Mouse (Mus musculus) embryonic facial prominence, embryonic 10.5 days (tissue): ENCODE measurements around the gene Gins3. TPM values are rescaled to one million over a fixed set of nuclear protein-coding genes. Genes with fewer than 3 reads are reported as not detected.
"Not testable (repeated sequence)": the region's sequence is repeated elsewhere in the genome, so short reads cannot be mapped to it uniquely, and the experiment has no call there.

ENCODE experiments used
- DNase-seq: peaks from one replicate; pipeline ENCODE4 v3.0.0-alpha.2; 2017; ENCODE audit warnings: low spot score
- H3K27ac ChIP-seq: fragments of 300-500 bp; sonication (generic); replicated peaks from 2 replicates; pipeline ENCODE4 v1.5.1; 2016; ENCODE audit warnings: mild to moderate bottlenecking
- H3K27me3 ChIP-seq: fragments of 300-500 bp; sonication (generic); replicated peaks from 2 replicates; pipeline ENCODE4 v1.6.1; 2016; ENCODE audit warnings: low read depth, mild to moderate bottlenecking; ENCODE audit not compliant: poor library complexity, severe bottlenecking
- H3K36me3 ChIP-seq: fragments of 300-500 bp; sonication (generic); replicated peaks from 2 replicates; pipeline ENCODE4 v1.6.1; 2016; ENCODE audit warnings: mild to moderate bottlenecking, moderate library complexity
- H3K4me1 ChIP-seq: fragments of 300-500 bp; sonication (generic); 2 replicates; pipeline ENCODE4 v1.6.1; 2016
- H3K4me3 ChIP-seq: fragments of 300-500 bp; sonication (generic); 2 replicates; pipeline ENCODE4 v1.5.1; 2016; ENCODE audit warnings: mild to moderate bottlenecking, moderate library complexity
- H3K9me3 ChIP-seq: fragments of 300-500 bp; sonication (generic); 2 replicates; pipeline ENCODE4 v1.6.1; 2016; ENCODE audit warnings: mild to moderate bottlenecking
- WGBS: fragments of 180-500 bp; shearing (Covaris S2); methylation state at CpG from one replicate; pipeline ENCODE4 v1.1.7; 2016; 5-methylcytosine and 5-hydroxymethylcytosine counted together
- polyA plus RNA-seq: library from polyadenylated mRNA; unstranded; fragments of >200 nt; fragmentation: Nextera tagmentation; extraction: Ambion mirVana; gene quantifications from 2 replicates; pipeline ENCODE4 v1.2.1, GENCODE M21; 2016

Gins3 gene
- polyA plus RNA-seq, 1 experiment from 2014 or later: 32.2 TPM

- DNase-seq: no peak
- 0 out of 2 replicates have a peak, but pooled peaks cover 4% of the 10 kb centered on the region for H3K4me1 ChIP-seq
- WGBS: 62% methylated on average over 5 of the region's 5 CpGs
- H3K27me3 ChIP-seq: no peaks in the 10 kb centered on the region
- H3K4me3 ChIP-seq: no peak overlapping the region
- H3K27ac ChIP-seq: no peak overlapping the region
- H3K9me3 ChIP-seq: no peaks in the 10 kb centered on the region
- no peaks in the 10 kb centered on the region for H3K36me3 ChIP-seq
These were observed 23.2 kb downstream of the Gins3 start for GRCm38 (mm10) chr8:95656316-95657002.

- 69% methylated on average over 2 of the region's 2 CpGs for WGBS
These were observed 24.3 kb downstream of the Gins3 start for GRCm38 (mm10) chr8:95657523-95657922.

GRCm38 (mm10) chr8:95660334-95660882 is 27.2 kb downstream of the Gins3 start:
- WGBS: 74% methylated on average over 6 of the region's 6 CpGs

More at GRCm38 (mm10) chr8:95657523-95657922, 24.3 kb downstream of the Gins3 start:
- Histone ChIP-seq H3K9me3 (no peaks in the 10 kb centered on the region), H3K4me3 (no peak overlapping the region), H3K36me3 (no peaks in the 10 kb centered on the region), H3K27ac (no peak overlapping the region), H3K27me3 (no peaks in the 10 kb centered on the region), H3K4me1 (0 out of 2 replicates have a peak, but pooled peaks cover 4% of the 10 kb centered on the region)
- DNase-seq: no peak

GRCm38 (mm10) chr8:95661085-95661484 is 27.8 kb downstream of the Gins3 start:
- Histone ChIP-seq H3K27ac (no peak overlapping the region), H3K4me1 (0 out of 2 replicates have a peak, but pooled peaks cover 4% of the 10 kb centered on the region), H3K27me3 (no peaks in the 10 kb centered on the region), H3K4me3 (no peak overlapping the region), H3K36me3 (no peaks in the 10 kb centered on the region), H3K9me3 (no peaks in the 10 kb centered on the region)
- DNase-seq: no peak
- 82% methylated on average over 8 of the region's 8 CpGs for WGBS

More at GRCm38 (mm10) chr8:95660334-95660882, 27.2 kb downstream of the Gins3 start:
- Histone ChIP-seq H3K4me3 (no peak overlapping the region), H3K27ac (no peak overlapping the region), H3K4me1 (0 out of 2 replicates have a peak, but pooled peaks cover 4% of the 10 kb centered on the region), H3K36me3 (no peaks in the 10 kb centered on the region), H3K9me3 (no peaks in the 10 kb centered on the region), H3K27me3 (no peaks in the 10 kb centered on the region)
- no peak for DNase-seq

- Histone ChIP-seq H3K4me1 (0 out of 2 replicates have a peak, but pooled peaks cover 2% of the 10 kb centered on the region), H3K27me3 (no peaks in the 10 kb centered on the region), H3K4me3 (no peak overlapping the region), H3K27ac (no peak overlapping the region), H3K9me3 (no peaks in the 10 kb centered on the region), H3K36me3 (no peaks in the 10 kb centered on the region)
- no peak for DNase-seq
- WGBS: 91% methylated on average over 6 of the region's 6 CpGs
These were observed 28.3 kb downstream of the Gins3 start for GRCm38 (mm10) chr8:95661575-95661974.

GRCm38 (mm10) chr8:95662885-95663598 is 29.8 kb downstream of the Gins3 start:
- no peaks in the 10 kb centered on the region for H3K27me3 ChIP-seq
- WGBS: 89% methylated on average over 7 of the region's 7 CpGs
- H3K27ac ChIP-seq: no peak overlapping the region
- no peaks in the 10 kb centered on the region for H3K36me3 ChIP-seq
- no peaks in the 10 kb centered on the region for H3K4me1 ChIP-seq
- no peak overlapping the region for H3K4me3 ChIP-seq
- no peaks in the 10 kb centered on the region for H3K9me3 ChIP-seq
- DNase-seq: no peak

GRCm38 (mm10) chr8:95663599-95663949 is 30.3 kb downstream of the Gins3 start:
- no peaks in the 10 kb centered on the region for H3K9me3 ChIP-seq
- no peaks in the 10 kb centered on the region for H3K27me3 ChIP-seq
- H3K27ac ChIP-seq: no peak overlapping the region
- DNase-seq: no peak
- H3K4me3 ChIP-seq: no peak overlapping the region
- no peaks in the 10 kb centered on the region for H3K36me3 ChIP-seq
- H3K4me1 ChIP-seq: no peaks in the 10 kb centered on the region
- 81% methylated on average over 4 of the region's 4 CpGs for WGBS

- H3K4me3 ChIP-seq, H3K27me3 ChIP-seq, H3K9me3 ChIP-seq, DNase-seq, H3K4me1 ChIP-seq, H3K27ac ChIP-seq, H3K36me3 ChIP-seq: not testable (repeated sequence)
- 94% methylated on average over 11 of the region's 11 CpGs for WGBS
These were observed 32.7 kb downstream of the Gins3 start for GRCm38 (mm10) chr8:95665813-95666452.

- 57% methylated on average over 8 of the region's 8 CpGs for WGBS
- Histone ChIP-seq H3K4me3 (no peak overlapping the region), H3K27me3 (peaks cover 10% of the 10 kb centered on the region), H3K36me3 (no peaks in the 10 kb centered on the region), H3K27ac (no peak overlapping the region), H3K9me3 (no peaks in the 10 kb centered on the region), H3K4me1 (no peaks in the 10 kb centered on the region)
- no peak for DNase-seq
These were observed 35.1 kb downstream of the Gins3 start for GRCm38 (mm10) chr8:95668163-95668958.

GRCm38 (mm10) chr8:95669967-95670366 is 36.7 kb downstream of the Gins3 start:
- H3K4me1 ChIP-seq: peaks cover 3% of the 10 kb centered on the region; the same call in 1 of the 2 replicates
- H3K27ac ChIP-seq: no peak overlapping the region
- DNase-seq: no peak
- 86% methylated on average over 2 of the region's 2 CpGs for WGBS
- H3K4me3 ChIP-seq: no peak overlapping the region
- H3K9me3 ChIP-seq: no peaks in the 10 kb centered on the region
- no peaks in the 10 kb centered on the region for H3K36me3 ChIP-seq
- peaks cover 27% of the 10 kb centered on the region for H3K27me3 ChIP-seq

- Histone ChIP-seq H3K4me1 (peaks cover 4% of the 10 kb centered on the region; the same call in 1 of the 2 replicates), H3K9me3 (no peaks in the 10 kb centered on the region)
These were observed 38.6 kb downstream of the Gins3 start for GRCm38 (mm10) chr8:95671861-95672260.

GRCm38 (mm10) chr8:95672811-95673210 is 39.6 kb downstream of the Gins3 start:
- peaks cover 9% of the 10 kb centered on the region for H3K4me1 ChIP-seq
- no peak overlapping the region for H3K4me3 ChIP-seq
- peaks cover 55% of the 10 kb centered on the region for H3K27me3 ChIP-seq
- no peaks in the 10 kb centered on the region for H3K36me3 ChIP-seq
- DNase-seq: no peak
- H3K9me3 ChIP-seq: no peaks in the 10 kb centered on the region
- H3K27ac ChIP-seq: no peak overlapping the region
- WGBS: 81% methylated on average over 5 of the region's 5 CpGs

More at GRCm38 (mm10) chr8:95671861-95672260, 38.6 kb downstream of the Gins3 start:
- no peak overlapping the region for H3K4me3 ChIP-seq
- WGBS: 89% methylated on average over 6 of the region's 6 CpGs
- no peak for DNase-seq
- no peaks in the 10 kb centered on the region for H3K36me3 ChIP-seq
- no peak overlapping the region for H3K27ac ChIP-seq
- H3K27me3 ChIP-seq: peaks cover 45% of the 10 kb centered on the region
